Mouse (Mus musculus) embryonic stem cell, embryonic (primary cell): Measurements from ENCODE around the gene Ifngr2.
"Not testable (repeated sequence)": the region's sequence is repeated elsewhere in the genome, so short reads cannot be mapped to it uniquely, and the experiment has no call there.

Source experiments
- CTCF ChIA-PET, 4 experiments: fragments of 300-600 bp in 2 of 4; fragments of 350-600 bp in 2 of 4; sonication (Branson Sonifier 250); formaldehyde crosslinking; loops; one replicate each; lab custom pipeline; 2022; ENCODE audit warnings: inconsistent platforms in 2 of 4; lab: Charles Lee
- POLR2A ChIA-PET, 4 experiments: fragments of 300-600 bp in 2 of 4; fragments of 350-600 bp in 2 of 4; sonication (Branson Sonifier 250); formaldehyde crosslinking; loops; one replicate each; lab custom pipeline; 2022; ENCODE audit warnings: antibody characterized with exemption in 4 of 4, inconsistent platforms in 1 of 4; lab: Charles Lee

Ifngr2 gene

GRCm38 (mm10) chr16:91530830-91531229 is 16.0 kb upstream of the Ifngr2 start:
- CTCF ChIA-PET, POLR2A ChIA-PET: not testable (repeated sequence)

GRCm38 (mm10) chr16:91531856-91532255 is 15.0 kb upstream of the Ifngr2 start:
- ChIA-PET CTCF (interaction anchor here in 2 of 4 experiments (0.6 to 1.3 kb wide), 2 partner anchors 50 to 1788 kb away, joined by 3 to 5 read pairs; no protein-coding TSS in a partner anchor), POLR2A (interaction anchor here in 2 of 4 experiments (0.8 to 1.0 kb wide), 3 partner anchors 10 to 47 kb away, joined by 3 read pairs; partner anchors contain the start of gene Ifnar1 (in 1 of the 2))

- CTCF ChIA-PET, result interaction anchor here in 2 of 4 experiments (0.6 to 1.3 kb wide), 2 partner anchors 49 to 1789 kb away, joined by 3 to 5 read pairs; no protein-coding TSS in a partner anchor
- POLR2A ChIA-PET, result interaction anchor here in 1 of 4 experiments (1.0 kb wide), 1 partner anchor 32 kb away, joined by 3 read pairs; no protein-coding TSS in a partner anchor
Observed at GRCm38 (mm10) chr16:91532429-91532828, 14.4 kb upstream of the Ifngr2 start.

- ChIA-PET CTCF (interaction anchor here in 1 of 4 experiments (0.6 to 1.3 kb wide), 2 partner anchors 26 to 48 kb away, joined by 3 read pairs; no protein-coding TSS in a partner anchor), POLR2A (no interaction called here)
Observed at GRCm38 (mm10) chr16:91533097-91534001, 13.5 kb upstream of the Ifngr2 start.

- ChIA-PET POLR2A (no interaction called here), CTCF (no interaction called here)
Observed at GRCm38 (mm10) chr16:91534477-91534876, 12.4 kb upstream of the Ifngr2 start.

- ChIA-PET POLR2A (no interaction called here), CTCF (no interaction called here)
Observed at GRCm38 (mm10) chr16:91534888-91535287, 12.0 kb upstream of the Ifngr2 start.

- ChIA-PET CTCF (interaction anchor here in 1 of 4 experiments (1.0 kb wide), 1 partner anchor 24 kb away, joined by 3 read pairs; no protein-coding TSS in a partner anchor), POLR2A (interaction anchor here in 2 of 4 experiments (0.6 to 1.0 kb wide), 3 partner anchors 11 to 949 kb away, joined by 3 to 5 read pairs (median 4); no protein-coding TSS in a partner anchor)
Observed at GRCm38 (mm10) chr16:91536372-91536771, 10.5 kb upstream of the Ifngr2 start.

GRCm38 (mm10) chr16:91537065-91537464 is 9.8 kb upstream of the Ifngr2 start:
- POLR2A ChIA-PET, result interaction anchor here in 1 of 4 experiments (0.5 to 0.7 kb wide), 2 partner anchors 39 to 245 kb away, joined by 3 to 4 read pairs; no protein-coding TSS in a partner anchor
- CTCF ChIA-PET, result interaction anchor here in 1 of 4 experiments (0.6 kb wide), 1 partner anchor 15 kb away, joined by 3 read pairs; no protein-coding TSS in a partner anchor

- ChIA-PET CTCF (interaction anchor here in 2 of 4 experiments (0.5 to 1.4 kb wide), 2 partner anchors 11 to 139 kb away, joined by 3 read pairs; no protein-coding TSS in a partner anchor), POLR2A (interaction anchor here in 2 of 4 experiments (0.6 to 1.0 kb wide), 2 partner anchors 8 to 13 kb away, joined by 3 read pairs; partner anchors contain the start of gene Ifngr2 (in 1 of the 2))
Observed at GRCm38 (mm10) chr16:91538051-91538450, 8.8 kb upstream of the Ifngr2 start.

GRCm38 (mm10) chr16:91538513-91538912 is 8.4 kb upstream of the Ifngr2 start:
- ChIA-PET POLR2A (interaction anchor here in 2 of 4 experiments (0.8 to 1.0 kb wide), 2 partner anchors 8 to 23 kb away, joined by 3 read pairs; partner anchors contain the start of gene Ifngr2 (in 1 of the 2)), CTCF (interaction anchor here in 1 of 4 experiments (1.4 kb wide), 1 partner anchor 11 kb away, joined by 3 read pairs; no protein-coding TSS in a partner anchor)

GRCm38 (mm10) chr16:91541573-91542081 is 5.2 kb upstream of the Ifngr2 start:
- POLR2A ChIA-PET, result interaction anchor here (0.5 to 1.5 kb wide), 18 partner anchors 9 to 437 kb away, joined by 3 to 5 read pairs (median 4); partner anchors contain the start of genes Gart (in 1 of the 4), Ifnar1 (in 1 of the 4) and Son (in 1 of the 4)
- CTCF ChIA-PET, result interaction anchor here (0.5 to 1.5 kb wide), 5 partner anchors 10 to 174 kb away, joined by 3 read pairs; no protein-coding TSS in a partner anchor

- CTCF ChIA-PET, result no interaction called here
Observed at GRCm38 (mm10) chr16:91543619-91544018, 3.3 kb upstream of the Ifngr2 start.

GRCm38 (mm10) chr16:91545597-91546281 is 1.1 kb upstream of the Ifngr2 start:
- ChIA-PET POLR2A (interaction anchor here in 3 of 4 experiments (0.6 to 3.3 kb wide), 7 partner anchors 8 to 101 kb away, joined by 3 to 15 read pairs (median 3); partner anchors contain the start of genes Gart (in 1 of the 3) and Son (in 1 of the 3)), CTCF (interaction anchor here in 2 of 4 experiments (0.6 to 0.7 kb wide), 2 partner anchors 10 to 37 kb away, joined by 3 to 4 read pairs; no protein-coding TSS in a partner anchor)

More at GRCm38 (mm10) chr16:91543619-91544018, 3.3 kb upstream of the Ifngr2 start:
- POLR2A ChIA-PET, result no interaction called here

- POLR2A ChIA-PET, result interaction anchor here in 2 of 4 experiments (0.8 to 3.3 kb wide), 7 partner anchors 8 to 101 kb away, joined by 3 to 15 read pairs (median 4); partner anchors contain the start of genes Gart (in 1 of the 2), Ifnar1 (in 1 of the 2) and Son (in 1 of the 2)
- CTCF ChIA-PET, result interaction anchor here in 2 of 4 experiments (0.5 to 0.6 kb wide), 3 partner anchors 9 to 325 kb away, joined by 3 to 5 read pairs (median 4); no protein-coding TSS in a partner anchor
Observed at GRCm38 (mm10) chr16:91546391-91546835, 459 bp upstream of the Ifngr2 start.

- CTCF ChIA-PET, result interaction anchor here in 1 of 4 experiments (0.8 kb wide), 1 partner anchor 34 kb away, joined by 3 read pairs; no protein-coding TSS in a partner anchor
- POLR2A ChIA-PET, result interaction anchor here in 3 of 4 experiments (0.6 to 3.3 kb wide), 6 partner anchors 8 to 99 kb away, joined by 3 to 15 read pairs (median 7); partner anchors contain the start of genes Gart (in 1 of the 3), Ifnar1 (in 1 of the 3) and Son (in 1 of the 3)
Observed at GRCm38 (mm10) chr16:91547974-91548373, 1.1 kb downstream of the Ifngr2 start.

- ChIA-PET POLR2A (interaction anchor here in 1 of 4 experiments (0.6 kb wide), 1 partner anchor 40 kb away, joined by 5 read pairs; no protein-coding TSS in a partner anchor), CTCF (interaction anchor here in 1 of 4 experiments (0.8 kb wide), 1 partner anchor 34 kb away, joined by 3 read pairs; no protein-coding TSS in a partner anchor)
Observed at GRCm38 (mm10) chr16:91548586-91548985, 1.7 kb downstream of the Ifngr2 start.

- ChIA-PET POLR2A (interaction anchor here in 1 of 4 experiments (0.6 kb wide), 1 partner anchor 10 kb away, joined by 3 read pairs; no protein-coding TSS in a partner anchor), CTCF (interaction anchor here in 1 of 4 experiments (0.8 kb wide), 1 partner anchor 33 kb away, joined by 3 read pairs; no protein-coding TSS in a partner anchor)
Observed at GRCm38 (mm10) chr16:91548996-91549395, 2.1 kb downstream of the Ifngr2 start.
